Mouse (Mus musculus) heart, postnatal 0 days (tissue): ENCODE results near the gene Chd2. TPM values are rescaled to one million over a fixed set of nuclear protein-coding genes. Genes with fewer than 3 reads are reported as not detected.

Experiments
- ATAC-seq: fragments of 200-750 bp; cut with Nextera tagmentation; 2 replicates; pipeline ENCODE4 v1.8.0; 2017; ENCODE audit warnings: low read depth, moderate number of reproducible peaks, moderate library complexity; ENCODE audit not compliant: insufficient read depth
- DNase-seq: peaks from one replicate; pipeline ENCODE4 v3.0.0-alpha.2; 2016; ENCODE audit warnings: low spot score
- H3K27ac ChIP-seq: fragments of 300-500 bp; sonication (generic); 2 replicates; pipeline ENCODE4 v1.5.1; 2014; ENCODE audit warnings: low read depth, mild to moderate bottlenecking
- H3K27me3 ChIP-seq: fragments of 300-500 bp; sonication (generic); 2 replicates; pipeline ENCODE4 v1.6.1; 2014; ENCODE audit warnings: low read length, mixed read lengths; ENCODE audit not compliant: control insufficient read depth, insufficient read depth
- H3K36me3 ChIP-seq: fragments of 300-500 bp; sonication (generic); replicated peaks from 2 replicates; pipeline ENCODE4 v1.6.1; 2014; ENCODE audit warnings: low read length, mixed read lengths; ENCODE audit not compliant: control insufficient read depth, insufficient read depth
- H3K4me1 ChIP-seq: fragments of 300-500 bp; sonication (generic); 2 replicates; pipeline ENCODE4 v1.6.1; 2014; ENCODE audit warnings: antibody characterized with exemption; ENCODE audit not compliant: control insufficient read depth, insufficient read depth
- H3K4me2 ChIP-seq: fragments of 300-500 bp; sonication (generic); 2 replicates; pipeline ENCODE4 v1.6.1; 2014; ENCODE audit warnings: low read depth, mild to moderate bottlenecking, low read length, moderate library complexity
- H3K4me3 ChIP-seq: fragments of 300-500 bp; sonication (generic); 2 replicates; pipeline ENCODE4 v1.5.1; 2014; ENCODE audit warnings: low read depth, low read length
- H3K9ac ChIP-seq: fragments of 300-500 bp; sonication (generic); replicated peaks from 2 replicates; pipeline ENCODE4 v1.6.1; 2014; ENCODE audit warnings: low read depth, low read length, mixed read lengths
- H3K9me3 ChIP-seq: fragments of 300-500 bp; sonication (generic); replicated peaks from 2 replicates; pipeline ENCODE4 v1.6.1; 2016; ENCODE audit warnings: low read length; ENCODE audit not compliant: control insufficient read depth
- CTCF ChIP-seq: IDR thresholded peaks from 2 replicates; pipeline ENCODE4 v1.5.1; 2016; ENCODE audit warnings: antibody characterized with exemption, control low read depth, low read depth
- EP300 ChIP-seq: IDR thresholded peaks from 2 replicates; pipeline ENCODE4 v1.6.1; 2016; ENCODE audit warnings: antibody characterized with exemption, low read depth
- WGBS: fragments of 180-500 bp; shearing (Covaris S2); extraction: QIAGEN DNeasy Blood & Tissue Kit; methylation state at CpG from one replicate; pipeline ENCODE4 v1.1.7; 2014; 5-methylcytosine and 5-hydroxymethylcytosine counted together
- polyA plus RNA-seq: library from polyadenylated mRNA; unstranded; fragments of >200 nt; fragmentation: Nextera tagmentation; extraction: Ambion mirVana; gene quantifications from 2 replicates; pipeline ENCODE4 v1.2.1, GENCODE M21; 2015
- total RNA-seq: library from RNA; depleted of rRNA; stranded (reverse); fragments of >200 nt; gene quantifications from 2 replicates; pipeline ENCODE4 v1.2.3, GENCODE M21; 2014; ENCODE audit warnings: low replicate concordance

Chd2 gene
- total and polyA plus RNA-seq, 2 experiments from 2014 or later: 31.1 to 65.5 TPM

GRCm38 (mm10) chr7:73426752-73427386 is 114.8 kb downstream of the Chd2 start:
- ATAC-seq (no peak), DNase-seq (no peak)
- TF ChIP-seq CTCF (no peak), EP300 (no peak)
- Histone ChIP-seq H3K9ac (no peak overlapping the region), H3K9me3 (no peaks in the 10 kb centered on the region), H3K4me2 (no peak overlapping the region), H3K36me3 (peaks cover 44% of the 10 kb centered on the region), H3K27me3 (no peaks in the 10 kb centered on the region), H3K4me1 (peaks cover 10% of the 10 kb centered on the region; the same call in 1 of the 2 replicates), H3K4me3 (no peak overlapping the region), H3K27ac (no peak overlapping the region)
- 83% methylated on average over 8 of the region's 8 CpGs for WGBS

GRCm38 (mm10) chr7:73426235-73426634 is 115.4 kb downstream of the Chd2 start:
- Histone ChIP-seq H3K27me3 (no peaks in the 10 kb centered on the region), H3K4me3 (no peak overlapping the region), H3K36me3 (peaks cover 41% of the 10 kb centered on the region), H3K4me1 (peaks cover 15% of the 10 kb centered on the region; the same call in 1 of the 2 replicates), H3K4me2 (no peak overlapping the region), H3K9ac (no peak overlapping the region), H3K9me3 (no peaks in the 10 kb centered on the region), H3K27ac (no peak overlapping the region)
- TF ChIP-seq EP300: no peak
- no peak for TF ChIP-seq CTCF
- DNase-seq (no peak), ATAC-seq (no peak)
- WGBS: 73% methylated on average over 3 of the region's 3 CpGs

- Histone ChIP-seq H3K36me3 (peaks cover 39% of the 10 kb centered on the region), H3K9ac (no peak overlapping the region), H3K9me3 (no peaks in the 10 kb centered on the region), H3K4me3 (no peak overlapping the region), H3K27me3 (no peaks in the 10 kb centered on the region), H3K27ac (peak overlapping the region; percentile 49; the same call in 1 of the 2 replicates), H3K4me2 (no peak overlapping the region), H3K4me1 (peaks cover 15% of the 10 kb centered on the region; the same call in 1 of the 2 replicates)
- DNase-seq (no peak), ATAC-seq (no peak)
- 92% methylated on average over 7 of the region's 7 CpGs for WGBS
- TF ChIP-seq CTCF (no peak), EP300 (no peak)
Observed at GRCm38 (mm10) chr7:73425451-73425850, 116.2 kb downstream of the Chd2 start.

- no peak for DNase-seq
Observed at GRCm38 (mm10) chr7:73424705-73425104, 116.9 kb downstream of the Chd2 start.

GRCm38 (mm10) chr7:73424243-73424642 is 117.4 kb downstream of the Chd2 start:
- DNase-seq (no peak), ATAC-seq (no peak; the same call in 1 of the 2 replicates)
- Histone ChIP-seq H3K9ac (no peak overlapping the region), H3K4me1 (peaks cover 15% of the 10 kb centered on the region; the same call in 1 of the 2 replicates), H3K9me3 (no peaks in the 10 kb centered on the region), H3K36me3 (peaks cover 26% of the 10 kb centered on the region), H3K4me2 (no peak overlapping the region), H3K4me3 (no peak overlapping the region), H3K27me3 (no peaks in the 10 kb centered on the region), H3K27ac (peak overlapping the region; percentile 49; the same call in 1 of the 2 replicates)
- WGBS: 48% methylated on average over 3 of the region's 3 CpGs
- TF ChIP-seq CTCF: no peak
- no peak for TF ChIP-seq EP300

More at GRCm38 (mm10) chr7:73424705-73425104, 116.9 kb downstream of the Chd2 start:
- Histone ChIP-seq H3K27ac (peak overlapping the region; percentile 49; the same call in 1 of the 2 replicates), H3K27me3 (no peaks in the 10 kb centered on the region), H3K4me2 (no peak overlapping the region), H3K4me3 (no peak overlapping the region), H3K9ac (no peak overlapping the region), H3K9me3 (no peaks in the 10 kb centered on the region), H3K4me1 (peaks cover 15% of the 10 kb centered on the region; the same call in 1 of the 2 replicates), H3K36me3 (peaks cover 31% of the 10 kb centered on the region)
- TF ChIP-seq CTCF: no peak
- no peak for TF ChIP-seq EP300
- WGBS: 51% methylated on average over 3 of the region's 3 CpGs
- peak; percentile 51 for ATAC-seq
